Comparison of ENCODE assay signal across 10 mouse cellular contexts in the genomic region with DNA sequence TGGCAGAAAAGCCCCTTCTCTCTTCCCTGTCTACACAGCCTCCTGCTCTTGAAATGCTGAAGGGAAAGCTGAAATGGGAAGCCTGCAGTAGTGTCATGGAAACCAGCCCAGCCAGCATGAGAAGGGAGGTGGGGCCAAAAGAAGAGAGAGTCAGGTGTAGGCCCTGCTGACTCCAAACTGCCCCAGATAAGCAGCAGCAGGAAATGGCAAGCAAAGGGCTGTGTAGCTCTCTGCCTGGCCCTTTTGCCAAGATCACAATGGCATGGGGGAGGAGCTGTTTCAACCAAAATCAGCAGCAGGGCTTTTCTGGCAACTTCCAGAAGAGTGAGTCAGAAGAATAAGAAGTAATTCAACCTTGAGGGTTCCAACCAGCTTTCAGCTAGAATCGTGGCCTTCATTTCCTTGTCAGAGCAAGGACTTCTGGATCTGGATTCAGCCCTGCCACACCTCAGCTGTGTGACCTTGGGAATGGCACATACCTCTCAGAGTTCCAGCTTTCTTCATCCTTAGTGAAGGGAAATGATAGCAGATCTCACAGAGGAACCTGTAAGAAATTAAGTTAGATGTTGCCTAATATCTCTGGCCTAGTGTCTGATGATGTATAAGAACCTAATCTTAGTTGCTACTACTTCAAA.
A peak's percentile ranks its signal among the peaks of the same experiment; 100 is the strongest.
DNase-seq lines count a peak whose midpoint lies in the region; ATAC-seq lines count a peak whose summit lies in the region.
"Had no signal": no experiment of that assay in that cellular context is flagged by ENCODE, and none has a peak within 500 bp of the region (broad histone marks: within the 10 kb centered on the region; RNA-seq: fewer than 3 reads in every experiment).

No protein-coding gene starts in this region.

- 42% methylated on average over 1 of the region's 1 CpGs for WGBS in lung, embryonic 15.5 days

- H3K36me3 ChIP-seq in lung, embryonic 15.5 days = no peaks in the 10 kb centered on the region

- H3K27me3 ChIP-seq in lung, embryonic 15.5 days = no peaks in the 10 kb centered on the region

- H3K4me3 ChIP-seq in lung, embryonic 15.5 days = no peak overlapping the region

- H3K9ac ChIP-seq in lung, embryonic 15.5 days = no peak overlapping the region

- no peak overlapping the region for H3K4me2 ChIP-seq in lung, embryonic 15.5 days

- DNase-seq in lung, postnatal 14 days = no peak
- peak; percentile 70 to 74 for DNase-seq in adrenal gland, postnatal 36 days
- peak; percentile 20 for DNase-seq in fibroblast of lung, adult 2 months (ENCODE audit: low read depth)
- peak; percentile 1 for DNase-seq in ovary, postnatal 14 days (ENCODE audit: low spot score)
- DNase-seq in layer of hippocampus, adult 9-11 months = no peak
- DNase-seq in B cell, adult 2 months = no peak
- DNase-seq: embryo, embryonic 11 days; thymus, postnatal 25 days had no signal

- H3K4me1 ChIP-seq in lung, embryonic 15.5 days = no peaks in the 10 kb centered on the region

- peak; percentile 59; the same call in 1 of the 2 replicates for ATAC-seq in lung, embryonic 15.5 days (ENCODE audit: borderline replicate concordance, extremely low read depth, low FRiP score, low TSS enrichment)
- ATAC-seq: Patski had no signal

- H3K27ac ChIP-seq in lung, embryonic 15.5 days = no peak overlapping the region

- H3K9me3 ChIP-seq in lung, embryonic 15.5 days = no peaks in the 10 kb centered on the region

Comparison
In these comparisons a context has a peak if more than half of its experiments do, and no peak if none do; other contexts are left out.
1. DNase-seq: peak in adrenal gland, postnatal 36 days (2 of 2), fibroblast of lung, adult 2 months (single experiment) and ovary, postnatal 14 days (single experiment); none in lung, postnatal 14 days (single experiment), layer of hippocampus, adult 9-11 months (single experiment) and B cell, adult 2 months (0 of 2).